Mouse (Mus musculus) limb, embryonic 15.5 days (tissue): Measurements from ENCODE around the gene Babam2. TPM values are rescaled to one million over a fixed set of nuclear protein-coding genes. Genes with fewer than 3 reads are reported as not detected.

Experiments used
- ATAC-seq: fragments of 200-750 bp; cut with Nextera tagmentation; 2 replicates; pipeline ENCODE4 v1.8.0; 2017; ENCODE audit warnings: low read depth, moderate TSS enrichment; ENCODE audit not compliant: insufficient number of reproducible peaks, low FRiP score, low TSS enrichment
- H3K27ac ChIP-seq: fragments of 300-500 bp; sonication (generic); 2 replicates; pipeline ENCODE4 v1.5.1; 2015; ENCODE audit warnings: moderate library complexity, mild to moderate bottlenecking, inconsistent platforms
- H3K27me3 ChIP-seq: fragments of 300-500 bp; sonication (generic); 2 replicates; pipeline ENCODE4 v1.6.1; 2015; ENCODE audit warnings: inconsistent platforms
- H3K36me3 ChIP-seq: fragments of 300-500 bp; sonication (generic); 2 replicates; pipeline ENCODE4 v1.6.1; 2015; ENCODE audit warnings: inconsistent platforms
- H3K4me1 ChIP-seq: fragments of 300-500 bp; sonication (generic); 2 replicates; pipeline ENCODE4 v1.6.1; 2015; ENCODE audit warnings: inconsistent platforms
- H3K4me2 ChIP-seq: fragments of 300-500 bp; sonication (generic); 2 replicates; pipeline ENCODE4 v1.6.1; 2015; ENCODE audit warnings: mild to moderate bottlenecking, inconsistent platforms
- H3K4me3 ChIP-seq: fragments of 300-500 bp; sonication (generic); 2 replicates; pipeline ENCODE4 v1.5.1; 2015; ENCODE audit warnings: mild to moderate bottlenecking, inconsistent platforms
- H3K9ac ChIP-seq: fragments of 300-500 bp; sonication (generic); 2 replicates; pipeline ENCODE4 v1.6.1; 2015; ENCODE audit warnings: inconsistent platforms
- H3K9me3 ChIP-seq: fragments of 300-500 bp; sonication (generic); 2 replicates; pipeline ENCODE4 v1.6.1; 2016; ENCODE audit warnings: inconsistent platforms
- WGBS: fragments of 180-500 bp; shearing (Covaris S2); methylation state at CpG from one replicate; pipeline ENCODE4 v1.1.7; 2015; 5-methylcytosine and 5-hydroxymethylcytosine counted together
- polyA plus RNA-seq: library from polyadenylated mRNA; unstranded; fragments of >200 nt; fragmentation: Nextera tagmentation; extraction: Ambion mirVana; gene quantifications from 2 replicates; pipeline ENCODE4 v1.2.1, GENCODE M21; 2015

Gene Babam2
- polyA plus RNA-seq, 1 experiment from 2014 or later: 50.5 TPM

- ATAC-seq: no peak
- WGBS: 76% methylated on average over 2 of the region's 2 CpGs
- H3K36me3 ChIP-seq: no peaks in the 10 kb centered on the region
These were observed 11.4 kb upstream of the Babam2 start for GRCm38 (mm10) chr5:31686040-31686439.

GRCm38 (mm10) chr5:31687972-31688371 is 9.5 kb upstream of the Babam2 start:
- WGBS: 86% methylated on average over 3 of the region's 3 CpGs
- ATAC-seq: no peak
- no peak overlapping the region for H3K9ac ChIP-seq

More at GRCm38 (mm10) chr5:31686040-31686439, 11.4 kb upstream of the Babam2 start:
- H3K27me3 ChIP-seq: no peaks in the 10 kb centered on the region
- no peak overlapping the region for H3K4me3 ChIP-seq
- no peak overlapping the region for H3K27ac ChIP-seq
- H3K4me1 ChIP-seq: no peaks in the 10 kb centered on the region
- H3K9me3 ChIP-seq: no peaks in the 10 kb centered on the region
- no peak overlapping the region for H3K4me2 ChIP-seq
- no peak overlapping the region for H3K9ac ChIP-seq

GRCm38 (mm10) chr5:31693191-31693590 is 4.3 kb upstream of the Babam2 start:
- H3K27me3 ChIP-seq: no peaks in the 10 kb centered on the region
- H3K27ac ChIP-seq: no peak overlapping the region
- no peak overlapping the region for H3K4me2 ChIP-seq
- peaks cover 5% of the 10 kb centered on the region for H3K4me1 ChIP-seq
- H3K4me3 ChIP-seq: no peak overlapping the region
- H3K9me3 ChIP-seq: no peaks in the 10 kb centered on the region
- no peaks in the 10 kb centered on the region for H3K36me3 ChIP-seq
- no peak for ATAC-seq
- no peak overlapping the region for H3K9ac ChIP-seq

More at GRCm38 (mm10) chr5:31687972-31688371, 9.5 kb upstream of the Babam2 start:
- Histone ChIP-seq H3K4me1 (no peaks in the 10 kb centered on the region), H3K9me3 (no peaks in the 10 kb centered on the region), H3K27me3 (no peaks in the 10 kb centered on the region), H3K4me2 (no peak overlapping the region), H3K27ac (no peak overlapping the region), H3K4me3 (no peak overlapping the region), H3K36me3 (no peaks in the 10 kb centered on the region)

GRCm38 (mm10) chr5:31696971-31697643 is 377 bp upstream of the Babam2 start, which contains the start of gene Rbks:
Gene Rbks, minus strand, starts transcription at chr5:31697627.
- WGBS: 6% methylated on average over 17 of the region's 18 CpGs
- Histone ChIP-seq H3K9ac (peak within 1 kb of the TSS; percentile 75), H3K4me1 (peaks cover 7% of the 10 kb centered on the region), H3K27me3 (no peaks in the 10 kb centered on the region), H3K9me3 (no peaks in the 10 kb centered on the region), H3K36me3 (no peaks in the 10 kb centered on the region), H3K27ac (peak within 1 kb of the TSS; percentile 82), H3K4me3 (peak within 1 kb of the TSS; percentile 81), H3K4me2 (peak within 1 kb of the TSS; percentile 83)
- no peak; the same call in 1 of the 2 replicates for ATAC-seq

GRCm38 (mm10) chr5:31698297-31698726 is 828 bp downstream of the Babam2 start:
- H3K4me2 ChIP-seq: peak overlapping the region; percentile 83
- 3% methylated on average over 16 of the region's 16 CpGs for WGBS

GRCm38 (mm10) chr5:31698931-31699330 is 1.4 kb downstream of the Babam2 start:
- H3K4me2 ChIP-seq: no peak overlapping the region
- ATAC-seq: no peak
- peaks cover 3% of the 10 kb centered on the region; the same call in 1 of the 2 replicates for H3K36me3 ChIP-seq
- H3K27me3 ChIP-seq: no peaks in the 10 kb centered on the region
- no peak overlapping the region for H3K9ac ChIP-seq
- WGBS: 44% methylated on average over 4 of the region's 4 CpGs
- peaks cover 7% of the 10 kb centered on the region for H3K4me1 ChIP-seq
- H3K9me3 ChIP-seq: no peaks in the 10 kb centered on the region
- no peak overlapping the region for H3K27ac ChIP-seq
- no peak overlapping the region for H3K4me3 ChIP-seq

More at GRCm38 (mm10) chr5:31698297-31698726, 828 bp downstream of the Babam2 start:
- H3K36me3 ChIP-seq: peaks cover 2% of the 10 kb centered on the region; the same call in 1 of the 2 replicates
- peak overlapping the region; percentile 82 for H3K27ac ChIP-seq
- no peaks in the 10 kb centered on the region for H3K27me3 ChIP-seq
- H3K9me3 ChIP-seq: no peaks in the 10 kb centered on the region
- peak overlapping the region; percentile 75 for H3K9ac ChIP-seq
- peak; percentile 45 for ATAC-seq
- H3K4me1 ChIP-seq: peaks cover 7% of the 10 kb centered on the region
- H3K4me3 ChIP-seq: peak overlapping the region; percentile 81

GRCm38 (mm10) chr5:31699397-31699796 is 1.9 kb downstream of the Babam2 start:
- Histone ChIP-seq H3K36me3 (peaks cover 3% of the 10 kb centered on the region; the same call in 1 of the 2 replicates), H3K4me2 (no peak overlapping the region), H3K9me3 (no peaks in the 10 kb centered on the region), H3K4me1 (peaks cover 7% of the 10 kb centered on the region), H3K27ac (no peak overlapping the region), H3K9ac (no peak overlapping the region), H3K27me3 (no peaks in the 10 kb centered on the region), H3K4me3 (no peak overlapping the region)
- ATAC-seq: no peak

GRCm38 (mm10) chr5:31704971-31705370 is 7.5 kb downstream of the Babam2 start:
- H3K4me3 ChIP-seq: no peak overlapping the region
- no peaks in the 10 kb centered on the region for H3K9me3 ChIP-seq
- H3K4me1 ChIP-seq: no peaks in the 10 kb centered on the region
- 77% methylated on average over 5 of the region's 5 CpGs for WGBS
- no peak overlapping the region for H3K4me2 ChIP-seq
- no peaks in the 10 kb centered on the region for H3K27me3 ChIP-seq
- no peak overlapping the region for H3K27ac ChIP-seq
- H3K9ac ChIP-seq: no peak overlapping the region
- no peak for ATAC-seq
- peaks cover 3% of the 10 kb centered on the region; the same call in 1 of the 2 replicates for H3K36me3 ChIP-seq

GRCm38 (mm10) chr5:31706826-31707225 is 9.3 kb downstream of the Babam2 start:
- no peaks in the 10 kb centered on the region for H3K9me3 ChIP-seq
- H3K27ac ChIP-seq: no peak overlapping the region
- no peak for ATAC-seq
- 73% methylated on average over 4 of the region's 4 CpGs for WGBS
- H3K4me2 ChIP-seq: no peak overlapping the region
- H3K4me3 ChIP-seq: no peak overlapping the region
- H3K36me3 ChIP-seq: peaks cover 3% of the 10 kb centered on the region; the same call in 1 of the 2 replicates
- H3K27me3 ChIP-seq: no peaks in the 10 kb centered on the region
- H3K4me1 ChIP-seq: no peaks in the 10 kb centered on the region
- no peak overlapping the region for H3K9ac ChIP-seq

- H3K27me3 ChIP-seq: no peaks in the 10 kb centered on the region
- ATAC-seq: no peak
- no peaks in the 10 kb centered on the region for H3K36me3 ChIP-seq
- H3K9me3 ChIP-seq: no peaks in the 10 kb centered on the region
- H3K4me2 ChIP-seq: no peak overlapping the region
- H3K4me1 ChIP-seq: no peaks in the 10 kb centered on the region
- no peak overlapping the region for H3K27ac ChIP-seq
- no peak overlapping the region for H3K9ac ChIP-seq
- WGBS: 85% methylated on average over 1 of the region's 1 CpGs
- H3K4me3 ChIP-seq: no peak overlapping the region
These were observed 11.9 kb downstream of the Babam2 start for GRCm38 (mm10) chr5:31709389-31709788.

- Histone ChIP-seq H3K9me3 (no peaks in the 10 kb centered on the region), H3K36me3 (no peaks in the 10 kb centered on the region), H3K4me2 (no peak overlapping the region), H3K27ac (no peak overlapping the region), H3K4me3 (no peak overlapping the region), H3K4me1 (no peaks in the 10 kb centered on the region), H3K9ac (no peak overlapping the region), H3K27me3 (no peaks in the 10 kb centered on the region)
- 77% methylated on average over 2 of the region's 2 CpGs for WGBS
- ATAC-seq: no peak
These were observed 15.8 kb downstream of the Babam2 start for GRCm38 (mm10) chr5:31713280-31713711.

GRCm38 (mm10) chr5:31713841-31714264 is 16.4 kb downstream of the Babam2 start:
- H3K4me3 ChIP-seq: no peak overlapping the region
- no peaks in the 10 kb centered on the region for H3K9me3 ChIP-seq
- no peak overlapping the region for H3K9ac ChIP-seq
- 64% methylated on average over 5 of the region's 5 CpGs for WGBS
- no peak overlapping the region for H3K4me2 ChIP-seq
- no peaks in the 10 kb centered on the region for H3K4me1 ChIP-seq
- no peaks in the 10 kb centered on the region for H3K27me3 ChIP-seq
- no peak overlapping the region for H3K27ac ChIP-seq
- no peaks in the 10 kb centered on the region for H3K36me3 ChIP-seq
- ATAC-seq: no peak
